Mouse (Mus musculus): ENCODE measurements around the gene Ano2. TPM values are rescaled to one million over a fixed set of nuclear protein-coding genes. Genes with fewer than 3 reads are reported as not detected.
A peak's percentile ranks its signal among the peaks of the same experiment; 100 is the strongest.

Ano2 gene
- polyA plus RNA-seq, 1 experiment, result 0.66 TPM

DNA sequence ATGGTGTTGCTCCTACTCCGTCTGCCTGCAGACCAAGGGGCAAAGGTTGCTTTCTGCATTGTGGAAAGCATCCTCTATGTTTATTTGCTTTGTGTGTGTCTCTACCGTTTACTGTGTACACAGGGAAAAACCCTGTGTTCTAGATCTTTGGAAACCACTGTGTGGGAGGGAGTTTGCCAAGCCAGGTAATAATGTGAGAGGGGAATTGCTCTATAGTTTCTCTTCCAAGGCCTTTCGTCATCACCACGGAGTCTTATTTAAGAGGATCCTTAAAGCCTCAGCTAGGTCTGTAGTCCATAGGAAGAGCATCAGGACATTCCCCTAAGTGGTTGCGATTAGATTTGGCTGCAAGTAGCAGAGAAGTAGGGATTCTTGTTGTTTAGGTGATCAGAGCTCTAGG lies 32.3 kb upstream of the Ano2 start:
- Histone ChIP-seq H3K27ac (ENCODE audit: insufficient read depth, low read depth, low read length) (no peak overlapping the region), H3K4me1 (ENCODE audit: control insufficient read depth, insufficient read depth, insufficient read length, low read length) (no peaks in the 10 kb centered on the region), H3K27me3 (ENCODE audit: control insufficient read depth, insufficient read depth, low read length) (no peaks in the 10 kb centered on the region), H3K36me3 (ENCODE audit: control insufficient read depth, insufficient read depth, low read length) (no peaks in the 10 kb centered on the region), H3K4me3 (ENCODE audit: low read depth, low read length) (no peak overlapping the region)
- WGBS, result 54% methylated on average over 5 of the region's 5 CpGs
- no peak for TF ChIP-seq CTCF (IDR thresholded peaks at IDR 0.05; ENCODE audit: extremely low read depth, insufficient read length, insufficient replicate concordance, low read depth, low read length)
- no peak for TF ChIP-seq POLR2A (IDR thresholded peaks at IDR 0.05; ENCODE audit: low read depth, low read length)

DNA sequence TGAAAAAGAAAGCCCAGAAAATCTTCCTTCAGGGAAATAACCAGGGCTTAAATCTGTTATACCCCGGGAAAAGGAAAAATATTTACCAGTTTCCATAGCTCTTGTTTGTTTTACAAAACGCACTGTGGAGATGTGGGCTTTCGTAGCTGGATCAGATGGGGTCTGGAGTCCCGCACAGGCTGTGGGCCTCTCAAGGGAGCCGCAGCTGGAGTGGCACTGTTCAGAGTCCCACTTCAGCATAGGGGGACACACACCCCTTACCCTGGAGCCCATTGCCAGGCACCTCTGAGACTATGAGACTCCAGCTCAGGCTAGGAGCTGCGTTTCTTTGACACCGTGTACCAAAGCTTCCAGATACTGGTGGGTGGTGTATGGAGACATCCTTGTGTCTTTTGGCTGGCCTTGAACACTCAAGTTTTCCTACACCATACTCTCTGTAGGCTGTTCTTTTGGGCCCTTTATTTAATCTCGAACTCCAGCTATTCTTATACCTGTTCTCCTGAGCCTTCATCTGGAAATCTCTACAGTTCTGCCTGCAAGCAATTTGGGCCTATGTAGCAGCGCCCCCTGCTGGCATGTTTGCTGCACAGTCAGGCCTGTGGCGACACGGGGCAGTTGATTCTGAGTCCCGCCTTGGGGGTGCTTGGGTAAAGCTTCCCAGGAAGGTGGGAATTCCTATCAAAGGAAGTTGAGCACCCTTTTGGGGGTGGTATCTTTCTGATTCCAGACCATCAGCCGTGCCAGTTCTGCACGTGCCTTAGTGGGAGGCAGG lies 28.9 kb upstream of the Ano2 start:
- WGBS, result 43% methylated on average over 14 of the region's 14 CpGs
- H3K36me3 ChIP-seq (ENCODE audit: control insufficient read depth, insufficient read depth, low read length), result no peaks in the 10 kb centered on the region
- H3K4me3 ChIP-seq (ENCODE audit: low read depth, low read length), result no peak overlapping the region
- no peak for TF ChIP-seq POLR2A (IDR thresholded peaks at IDR 0.05; ENCODE audit: low read depth, low read length)
- peak; percentile 95 for TF ChIP-seq CTCF (IDR thresholded peaks at IDR 0.05; ENCODE audit: extremely low read depth, insufficient read length, insufficient replicate concordance, low read depth, low read length)
- no peak overlapping the region for H3K27ac ChIP-seq (ENCODE audit: insufficient read depth, low read depth, low read length)
- no peaks in the 10 kb centered on the region for H3K4me1 ChIP-seq (ENCODE audit: control insufficient read depth, insufficient read depth, insufficient read length, low read length)
- H3K27me3 ChIP-seq (ENCODE audit: control insufficient read depth, insufficient read depth, low read length), result no peaks in the 10 kb centered on the region

- Histone ChIP-seq H3K4me1 (ENCODE audit: control insufficient read depth, insufficient read depth, insufficient read length, low read length) (no peaks in the 10 kb centered on the region), H3K36me3 (ENCODE audit: control insufficient read depth, insufficient read depth, low read length) (no peaks in the 10 kb centered on the region), H3K27me3 (ENCODE audit: control insufficient read depth, insufficient read depth, low read length) (no peaks in the 10 kb centered on the region), H3K4me3 (ENCODE audit: low read depth, low read length) (no peak overlapping the region), H3K27ac (ENCODE audit: insufficient read depth, low read depth, low read length) (no peak overlapping the region)
- TF ChIP-seq CTCF (IDR thresholded peaks at IDR 0.05; ENCODE audit: extremely low read depth, insufficient read length, insufficient replicate concordance, low read depth, low read length), result no peak
- no peak for TF ChIP-seq POLR2A (IDR thresholded peaks at IDR 0.05; ENCODE audit: low read depth, low read length)
- WGBS, result 60% methylated on average over 2 of the region's 2 CpGs
Measured at GRCm38 (mm10) chr6:125663906-125664305, 26.3 kb upstream of the Ano2 start.

DNA sequence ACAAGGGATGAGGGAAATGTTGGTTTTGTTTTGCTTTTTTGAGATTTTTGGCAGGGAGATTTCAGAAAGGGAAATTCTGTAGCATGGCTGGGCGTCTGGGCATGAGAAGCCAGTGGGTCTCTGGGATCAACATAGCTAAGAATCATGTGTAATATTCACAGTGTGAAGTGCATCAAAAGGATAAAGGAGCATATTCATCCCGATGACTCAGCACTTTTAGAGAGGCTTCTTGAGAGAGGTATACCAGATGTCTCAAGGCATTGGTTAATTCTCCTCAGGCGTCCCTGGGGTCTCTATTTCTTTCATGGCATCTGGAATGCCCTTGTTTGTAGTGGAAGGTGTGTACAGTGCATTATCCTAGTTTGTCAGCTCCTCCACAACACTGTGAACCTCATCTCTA lies 18.4 kb upstream of the Ano2 start:
- Histone ChIP-seq H3K4me3 (ENCODE audit: low read depth, low read length) (no peak overlapping the region), H3K4me1 (ENCODE audit: control insufficient read depth, insufficient read depth, insufficient read length, low read length) (no peaks in the 10 kb centered on the region), H3K27me3 (ENCODE audit: control insufficient read depth, insufficient read depth, low read length) (no peaks in the 10 kb centered on the region), H3K27ac (ENCODE audit: insufficient read depth, low read depth, low read length) (no peak overlapping the region), H3K36me3 (ENCODE audit: control insufficient read depth, insufficient read depth, low read length) (no peaks in the 10 kb centered on the region)
- TF ChIP-seq CTCF (IDR thresholded peaks at IDR 0.05; ENCODE audit: extremely low read depth, insufficient read length, insufficient replicate concordance, low read depth, low read length), result no peak
- TF ChIP-seq POLR2A (IDR thresholded peaks at IDR 0.05; ENCODE audit: low read depth, low read length), result no peak
- WGBS, result 72% methylated on average over 3 of the region's 3 CpGs

- no peak for TF ChIP-seq POLR2A (IDR thresholded peaks at IDR 0.05; ENCODE audit: low read depth, low read length)
- no peak for TF ChIP-seq CTCF (IDR thresholded peaks at IDR 0.05; ENCODE audit: extremely low read depth, insufficient read length, insufficient replicate concordance, low read depth, low read length)
- Histone ChIP-seq H3K27ac (ENCODE audit: insufficient read depth, low read depth, low read length) (no peak overlapping the region), H3K4me1 (ENCODE audit: control insufficient read depth, insufficient read depth, insufficient read length, low read length) (no peaks in the 10 kb centered on the region), H3K27me3 (ENCODE audit: control insufficient read depth, insufficient read depth, low read length) (no peaks in the 10 kb centered on the region), H3K36me3 (ENCODE audit: control insufficient read depth, insufficient read depth, low read length) (no peaks in the 10 kb centered on the region), H3K4me3 (ENCODE audit: low read depth, low read length) (no peak overlapping the region)
- WGBS, result 49% methylated on average over 1 of the region's 1 CpGs
Measured at GRCm38 (mm10) chr6:125678492-125678891, 11.7 kb upstream of the Ano2 start.

- no peaks in the 10 kb centered on the region for H3K27me3 ChIP-seq (ENCODE audit: control insufficient read depth, insufficient read depth, low read length)
- H3K27ac ChIP-seq (ENCODE audit: insufficient read depth, low read depth, low read length), result no peak overlapping the region
- 77% methylated on average over 11 of the region's 11 CpGs for WGBS
Measured at GRCm38 (mm10) chr6:125680613-125681012, 9.6 kb upstream of the Ano2 start.

GRCm38 (mm10) chr6:125685420-125685819 lies 4.8 kb upstream of the Ano2 start:
- Histone ChIP-seq H3K27ac (ENCODE audit: insufficient read depth, low read depth, low read length) (no peak overlapping the region), H3K27me3 (ENCODE audit: control insufficient read depth, insufficient read depth, low read length) (no peaks in the 10 kb centered on the region), H3K4me3 (ENCODE audit: low read depth, low read length) (no peak overlapping the region), H3K4me1 (ENCODE audit: control insufficient read depth, insufficient read depth, insufficient read length, low read length) (no peaks in the 10 kb centered on the region), H3K36me3 (ENCODE audit: control insufficient read depth, insufficient read depth, low read length) (no peaks in the 10 kb centered on the region)
- TF ChIP-seq CTCF (IDR thresholded peaks at IDR 0.05; ENCODE audit: extremely low read depth, insufficient read length, insufficient replicate concordance, low read depth, low read length) (no peak), POLR2A (IDR thresholded peaks at IDR 0.05; ENCODE audit: low read depth, low read length) (no peak)

More at GRCm38 (mm10) chr6:125680613-125681012, 9.6 kb upstream of the Ano2 start:
- no peak for TF ChIP-seq POLR2A (IDR thresholded peaks at IDR 0.05; ENCODE audit: low read depth, low read length)
- no peak for TF ChIP-seq CTCF (IDR thresholded peaks at IDR 0.05; ENCODE audit: extremely low read depth, insufficient read length, insufficient replicate concordance, low read depth, low read length)
- Histone ChIP-seq H3K4me1 (ENCODE audit: control insufficient read depth, insufficient read depth, insufficient read length, low read length) (no peaks in the 10 kb centered on the region), H3K36me3 (ENCODE audit: control insufficient read depth, insufficient read depth, low read length) (no peaks in the 10 kb centered on the region), H3K4me3 (ENCODE audit: low read depth, low read length) (no peak overlapping the region)
